Mouse (Mus musculus) hindlimb bud, embryonic 11.5 days (tissue): Measurements from ENCODE around the gene Smtnl1.

Source experiments
- DNase-seq: peaks from one replicate; pipeline ENCODE4 v3.0.0-alpha.2; 2012; ENCODE audit warnings: low read depth, low spot score; ENCODE audit errors: extremely low spot score

The Smtnl1 gene

DNA sequence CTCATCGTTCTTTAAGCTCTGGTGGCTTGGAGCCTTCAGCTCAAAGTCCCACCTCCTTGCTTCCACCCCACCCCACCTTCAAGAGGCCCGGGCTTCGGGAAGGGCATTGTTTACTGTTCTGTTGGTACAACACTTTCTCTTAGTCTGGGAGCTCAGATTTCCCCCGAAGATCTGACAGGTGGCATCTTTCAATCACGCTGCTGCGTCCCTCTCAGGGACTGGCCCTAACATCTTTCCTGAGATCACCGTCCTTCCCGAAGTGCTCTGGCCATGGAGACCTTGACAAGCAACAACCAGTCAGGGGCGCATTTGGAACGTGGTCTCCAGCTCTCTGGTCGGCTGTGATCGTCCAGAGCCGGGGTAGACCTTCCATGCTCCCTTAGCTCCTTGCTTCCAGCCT is at the start of gene Smtnl1:
Gene Smtnl1, minus strand, starts transcription at position 101 of the 400 bp plus-strand sequence.
- no peak for DNase-seq

DNA sequence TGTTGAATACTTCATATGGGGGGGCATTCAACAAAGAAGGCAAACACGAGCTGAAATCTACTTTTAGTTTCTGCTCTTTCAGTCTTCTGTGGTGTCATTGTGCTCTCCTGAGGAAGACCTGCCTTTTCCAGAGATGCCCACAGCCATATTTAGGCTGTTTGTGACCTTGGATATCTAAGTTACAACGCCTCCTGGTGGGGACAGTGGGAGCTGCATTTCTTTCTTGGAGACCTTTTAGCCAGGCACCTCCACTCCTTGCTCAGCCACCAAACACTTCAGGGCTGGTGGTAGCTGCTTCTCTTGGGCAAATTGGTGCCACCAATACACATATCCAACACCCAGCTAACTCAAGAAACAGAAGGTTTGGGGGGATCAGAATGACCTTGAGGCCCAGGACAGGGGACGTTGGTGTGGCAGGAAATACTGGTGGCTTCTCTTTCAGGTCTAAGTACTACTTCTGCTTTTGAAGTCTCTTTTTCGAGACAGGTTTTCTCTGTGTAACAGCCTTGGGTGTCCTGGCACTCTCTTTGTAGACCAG is 48.2 kb upstream of the Smtnl1 start:
- DNase-seq: no peak

DNA sequence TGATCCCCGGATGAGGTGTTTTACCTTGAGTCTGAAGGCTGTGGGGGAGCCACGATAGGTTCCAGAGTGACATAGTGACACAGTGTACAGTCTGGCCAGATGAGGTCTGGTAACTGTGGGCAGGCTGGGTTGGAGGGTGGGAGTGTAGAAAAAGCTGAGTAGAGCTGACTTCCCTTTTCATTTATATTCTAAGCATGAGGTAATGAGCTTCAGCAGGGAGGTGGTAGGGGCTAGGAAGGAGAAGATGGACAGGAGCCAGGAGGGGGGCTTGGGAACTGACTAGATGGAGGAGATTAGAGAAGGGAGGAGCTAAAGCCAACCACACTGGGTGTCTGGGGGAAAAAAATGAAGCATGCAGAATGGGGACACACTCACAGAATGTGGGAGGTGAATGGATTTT is 46.5 kb upstream of the Smtnl1 start:
- DNase-seq: no peak

DNA sequence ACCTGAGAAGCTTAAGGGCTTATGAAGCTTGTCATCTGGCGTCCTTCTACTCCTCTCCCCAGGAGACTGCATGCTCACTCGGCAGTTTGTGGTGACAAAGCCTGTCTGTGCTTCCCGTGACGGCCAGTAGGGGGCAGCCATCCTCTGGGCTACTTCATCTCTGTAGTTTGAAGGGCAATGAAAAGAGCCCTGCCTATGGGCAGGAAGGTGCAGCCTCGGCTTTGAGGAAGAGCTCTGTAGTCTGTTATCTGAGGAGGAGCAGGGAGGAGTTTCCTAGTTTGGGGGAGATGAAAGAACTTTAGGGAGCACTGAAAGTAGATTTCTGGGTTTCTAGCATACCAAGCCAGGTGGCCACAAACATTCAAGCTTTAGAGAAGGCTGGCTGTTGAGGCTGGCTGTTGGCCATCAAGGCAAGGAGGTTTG is 46.1 kb upstream of the Smtnl1 start:
- DNase-seq: no peak

DNA sequence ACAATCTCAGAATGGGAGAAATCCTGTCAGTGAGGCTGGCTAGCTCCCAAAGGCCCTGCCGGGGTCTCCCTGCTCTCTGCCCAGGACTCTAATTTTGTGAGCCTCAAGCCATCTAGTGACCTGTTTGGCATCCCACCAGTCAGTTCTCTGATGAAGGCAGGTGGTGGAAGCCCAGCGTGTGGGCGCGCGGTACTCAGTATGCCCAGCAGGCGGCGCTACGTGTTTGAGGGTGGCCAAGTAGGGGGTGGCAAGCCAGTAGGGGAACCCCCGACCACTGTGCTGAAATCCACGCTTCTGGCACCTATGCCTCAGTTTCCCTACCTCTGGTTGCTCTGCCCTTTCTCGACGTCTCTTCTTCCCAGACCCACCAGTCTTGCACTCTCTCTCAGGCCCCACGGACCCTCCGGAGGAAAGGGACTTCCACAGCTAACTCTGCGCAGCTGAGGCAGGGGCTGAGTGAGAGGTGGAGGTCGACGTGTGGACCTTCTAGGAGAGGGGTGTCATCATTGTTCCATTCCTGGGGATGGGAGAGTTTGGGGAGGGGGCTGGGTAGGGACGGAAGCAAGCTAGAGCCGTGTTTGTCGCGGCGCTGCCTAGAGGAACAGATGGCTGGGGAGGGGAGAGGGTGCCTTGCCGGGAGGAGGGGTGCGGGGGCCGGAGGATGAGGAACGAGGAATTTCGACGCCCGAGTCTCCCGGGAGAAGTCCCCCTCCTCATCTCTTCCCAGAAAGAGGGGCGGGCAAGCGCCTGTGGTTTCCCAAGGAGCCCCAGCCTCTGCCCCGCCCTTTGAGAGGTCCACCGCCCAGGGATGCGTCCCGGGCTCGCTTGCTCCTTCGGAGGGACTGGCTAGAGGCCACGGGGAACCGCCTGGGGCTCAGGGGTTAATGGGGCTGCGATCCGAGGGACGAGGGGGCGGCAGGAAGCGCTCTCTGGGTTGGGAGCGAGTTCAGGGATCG is 43.4 kb upstream of the Smtnl1 start:
- DNase-seq: no peak

DNA sequence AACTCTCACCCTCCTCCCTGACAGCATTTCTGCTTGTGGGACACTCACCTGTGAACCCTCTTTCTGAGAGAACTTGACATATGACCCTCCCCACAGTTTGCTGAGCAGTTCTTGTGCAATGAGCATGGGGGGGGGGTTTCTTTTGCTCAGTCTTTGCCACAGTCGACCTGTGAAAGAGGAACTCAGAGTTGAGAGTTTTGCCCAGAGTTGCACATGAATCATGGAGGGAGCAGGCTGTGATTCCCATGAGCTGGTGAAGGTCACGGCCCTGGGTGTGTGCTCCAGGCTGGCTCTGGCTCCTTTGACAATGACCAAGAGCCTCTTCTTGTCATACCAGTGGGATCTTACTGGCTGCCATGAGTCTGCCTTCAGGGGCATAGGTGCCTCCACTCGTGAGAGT is 39.8 kb upstream of the Smtnl1 start:
- no peak for DNase-seq

DNA sequence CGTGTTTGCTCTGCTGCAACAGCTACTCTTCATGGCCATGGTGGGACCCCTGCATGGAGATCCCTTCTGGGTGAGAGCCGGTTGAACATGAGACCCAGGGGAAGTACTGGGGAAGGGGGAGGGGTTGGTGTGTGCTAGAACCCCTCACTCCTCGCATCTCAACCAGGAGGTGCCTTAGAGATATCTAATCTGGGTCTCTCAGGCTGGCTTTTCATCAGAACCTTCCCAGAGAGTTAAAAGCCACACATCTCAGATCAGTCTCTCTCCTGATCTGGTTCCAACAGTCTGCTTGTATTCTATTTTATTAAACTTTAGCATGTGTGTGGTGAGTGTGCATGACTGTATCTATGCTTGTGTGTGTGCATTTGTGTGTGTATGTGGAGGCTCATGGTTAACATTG is 39.0 kb upstream of the Smtnl1 start:
- DNase-seq: no peak

DNA sequence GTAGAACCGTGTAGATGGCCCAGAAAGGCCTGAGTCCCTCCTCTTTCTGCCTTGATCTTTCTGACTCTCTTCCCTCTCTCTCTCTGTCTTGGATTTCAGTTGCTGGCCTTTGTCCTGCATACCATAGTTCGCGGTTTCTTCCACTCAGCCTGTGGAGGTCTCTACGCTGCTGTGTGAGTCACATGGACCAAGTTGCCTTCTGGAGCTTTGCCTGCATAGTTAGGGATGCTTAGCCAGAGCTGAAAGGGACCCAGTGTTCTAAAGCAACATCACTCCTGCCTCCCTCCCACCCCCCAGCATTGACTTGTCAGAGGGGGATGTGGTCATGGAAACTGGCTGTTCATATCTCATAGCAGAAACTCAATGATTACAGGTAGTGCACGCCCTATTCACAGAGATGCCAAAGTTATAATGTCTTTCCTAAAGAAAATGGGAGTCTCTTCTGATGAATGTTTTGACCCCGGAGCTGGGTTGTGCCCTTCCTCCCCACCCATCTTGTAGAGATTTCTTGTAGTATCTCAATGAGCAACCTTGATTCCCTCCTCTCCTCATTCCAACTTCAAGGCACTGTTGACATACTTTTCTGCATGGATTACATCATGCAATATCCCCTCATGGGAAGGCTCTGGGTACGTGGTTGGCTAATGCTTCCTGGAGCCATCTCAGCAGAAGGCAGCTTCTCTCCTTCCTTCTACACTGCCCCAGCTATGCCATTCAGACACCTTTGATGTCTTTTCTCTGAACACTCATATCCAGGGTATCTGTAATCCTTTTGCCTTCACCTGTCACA is 37.7 kb upstream of the Smtnl1 start:
- DNase-seq: no peak

DNA sequence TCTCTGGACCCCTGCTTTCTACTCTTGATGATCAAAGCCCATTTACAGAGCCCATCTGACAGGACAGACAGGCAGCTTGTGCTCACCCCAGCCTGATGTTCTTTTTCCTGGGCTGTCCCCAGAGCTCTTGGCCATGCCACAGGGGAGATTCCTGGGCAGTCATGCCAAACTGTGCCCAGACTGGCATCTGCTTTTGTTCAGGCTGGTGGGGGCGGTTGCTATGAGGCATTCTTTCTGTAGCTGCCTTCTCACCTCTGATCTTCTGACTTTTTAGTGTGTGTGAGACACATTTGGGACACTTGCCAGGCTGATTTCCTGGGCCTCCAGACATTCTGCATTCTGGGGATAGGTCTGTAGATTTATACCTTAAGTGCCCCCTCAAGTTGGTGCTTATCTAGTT is 36.1 kb upstream of the Smtnl1 start:
- DNase-seq: no peak

DNA sequence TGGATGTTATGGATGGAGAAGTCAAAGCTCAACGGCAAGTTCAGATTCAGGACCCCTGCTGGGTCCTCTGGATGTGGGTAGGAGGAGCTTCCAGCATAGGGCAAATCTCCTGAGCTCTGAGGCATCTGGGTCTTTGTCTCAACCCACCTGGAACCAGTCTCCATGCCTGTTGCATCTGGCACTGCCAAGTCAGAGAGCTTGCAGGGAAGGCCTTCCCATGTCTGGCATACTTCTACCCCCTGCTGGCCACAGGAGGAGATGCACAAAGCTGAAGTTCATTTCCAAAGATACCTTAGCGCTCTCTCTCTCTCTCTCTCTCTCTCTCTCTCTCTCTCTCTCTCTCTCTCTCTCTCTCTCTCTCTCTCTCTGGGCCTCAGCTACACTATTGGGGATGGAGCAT is 33.3 kb upstream of the Smtnl1 start:
- no peak for DNase-seq

DNA sequence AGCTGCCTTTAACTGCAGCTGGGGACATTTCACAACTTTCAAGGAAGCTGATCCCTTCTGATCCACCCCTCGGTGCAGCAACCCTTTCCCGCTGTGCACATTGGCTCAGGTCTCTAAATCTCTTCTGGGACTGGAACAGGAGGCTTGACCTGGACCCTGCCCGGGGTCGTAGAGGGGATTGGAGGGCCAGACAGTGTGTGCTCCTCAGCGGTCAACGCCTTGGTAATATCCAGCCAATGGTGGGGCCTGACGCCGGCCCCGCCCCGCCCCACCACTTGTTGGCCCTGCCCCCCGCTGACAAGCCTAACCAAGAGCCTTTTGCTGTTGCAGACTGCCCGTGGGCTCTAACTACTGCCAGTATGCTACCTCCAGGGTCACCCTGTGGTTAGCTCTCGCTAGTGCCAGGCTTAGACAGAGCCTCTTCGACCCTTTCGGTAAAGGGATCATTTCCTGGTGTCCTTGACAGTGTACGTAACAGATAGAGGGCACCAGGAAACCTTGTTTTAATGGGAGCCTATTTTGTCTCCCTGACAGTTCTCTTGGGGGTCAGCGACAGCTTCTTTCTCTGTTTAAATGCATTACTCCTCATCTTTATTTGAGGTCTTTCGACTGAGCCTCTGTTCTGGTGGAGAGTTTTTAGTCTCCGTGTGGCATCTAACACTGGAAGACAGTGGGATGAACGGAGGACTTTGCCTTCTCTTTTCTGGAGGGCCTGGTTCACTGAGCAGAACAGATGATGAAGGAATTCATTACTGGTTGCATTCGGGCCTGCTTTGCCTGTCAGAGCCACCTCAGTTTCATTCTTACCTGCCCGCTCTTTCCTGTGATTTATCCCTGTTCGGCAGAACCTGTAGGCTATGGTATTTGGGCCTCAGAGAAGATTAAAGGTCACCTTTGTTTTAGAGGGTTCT is 28.9 kb upstream of the Smtnl1 start:
- DNase-seq: no peak

DNA sequence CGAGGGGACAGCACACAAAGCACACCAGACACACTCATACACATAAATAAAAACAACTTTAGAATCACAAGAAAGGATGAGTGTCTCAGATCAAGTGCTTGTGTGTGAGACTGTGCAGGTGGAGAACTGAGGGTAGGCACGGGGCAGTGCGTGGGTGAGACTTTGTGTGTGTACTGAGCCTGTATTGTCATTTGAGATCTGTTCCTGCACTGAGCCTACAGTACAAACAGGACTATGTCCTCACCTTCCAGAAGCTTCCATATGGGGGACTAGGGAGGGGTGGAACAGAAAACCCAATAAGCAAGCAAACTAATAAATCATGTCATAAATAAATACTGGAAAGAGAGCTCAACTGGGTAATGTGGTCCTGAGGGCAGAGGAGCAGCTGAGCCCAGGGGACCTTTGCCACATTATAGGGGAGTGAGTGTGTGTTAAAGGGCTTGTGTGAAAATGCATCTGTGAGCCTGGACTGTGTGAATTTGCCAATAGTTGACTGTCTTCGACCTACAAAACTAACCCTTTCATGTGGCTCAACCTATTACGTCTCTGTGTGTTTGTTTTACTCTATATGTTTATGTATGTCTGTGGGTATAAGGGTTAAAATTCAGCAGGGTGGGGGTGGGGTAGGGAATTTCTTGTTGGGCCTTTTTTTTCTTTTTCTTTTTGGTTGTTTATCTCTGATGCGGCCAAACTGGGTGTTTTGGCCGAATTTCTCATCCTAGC is 28.1 kb upstream of the Smtnl1 start:
- DNase-seq: no peak

DNA sequence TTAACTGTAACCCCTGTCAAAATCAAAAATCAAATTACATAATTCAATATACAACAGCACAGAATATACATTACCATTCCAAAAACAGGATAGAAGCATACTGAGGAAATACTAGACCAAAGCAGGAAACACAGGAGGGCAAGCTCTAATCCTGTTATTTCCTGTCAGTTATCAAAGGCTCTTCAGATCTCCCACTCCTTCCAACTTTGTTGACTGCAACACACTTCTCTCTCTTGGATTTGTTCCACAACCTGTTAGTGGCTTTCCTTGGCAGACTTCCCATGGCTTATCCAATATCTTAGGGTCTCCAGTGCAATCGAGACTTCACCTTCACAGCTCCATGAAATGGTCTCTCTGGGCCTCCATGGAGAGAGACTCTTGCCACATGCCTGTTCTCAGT is 22.8 kb upstream of the Smtnl1 start:
- DNase-seq: no peak

DNA sequence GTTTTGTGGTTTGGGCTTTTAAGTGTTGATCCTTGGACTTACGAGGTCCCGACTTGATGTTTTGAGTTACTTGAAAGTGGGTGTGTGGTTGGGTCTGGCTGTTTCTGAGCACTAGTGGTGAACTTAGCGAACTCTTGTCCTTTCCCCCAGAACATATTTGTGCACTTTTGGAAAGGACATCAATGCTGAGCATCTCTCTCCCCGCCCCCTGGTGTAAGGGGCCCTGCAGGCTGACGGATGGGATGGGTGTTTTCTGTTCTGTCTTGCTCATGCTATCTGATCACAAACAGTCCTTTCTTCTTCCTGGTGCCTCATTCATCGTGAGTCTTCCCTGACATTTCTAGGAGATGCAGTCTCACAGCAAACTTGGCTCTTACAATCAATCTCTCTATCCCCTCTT is 21.2 kb upstream of the Smtnl1 start:
- no peak for DNase-seq

DNA sequence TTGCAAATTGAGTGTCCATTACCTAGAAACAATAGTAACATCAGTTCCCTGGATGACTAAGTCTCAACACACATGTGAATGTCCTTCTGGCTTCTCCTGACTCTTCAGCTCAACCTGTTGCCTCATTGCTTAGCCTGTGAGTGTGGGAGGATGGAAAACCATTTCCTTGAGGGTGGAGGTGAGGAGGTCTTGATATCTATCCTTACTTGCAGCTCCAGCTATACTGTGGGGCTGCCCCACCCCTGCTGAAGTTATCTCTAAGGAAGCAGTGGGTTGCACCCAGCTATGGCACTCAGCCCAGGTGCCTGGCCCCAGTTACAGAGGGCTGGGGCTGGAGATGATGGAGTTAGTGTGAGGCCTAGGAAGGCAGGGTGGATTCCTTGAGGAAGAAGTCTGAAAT is 19.5 kb upstream of the Smtnl1 start:
- DNase-seq: no peak

DNA sequence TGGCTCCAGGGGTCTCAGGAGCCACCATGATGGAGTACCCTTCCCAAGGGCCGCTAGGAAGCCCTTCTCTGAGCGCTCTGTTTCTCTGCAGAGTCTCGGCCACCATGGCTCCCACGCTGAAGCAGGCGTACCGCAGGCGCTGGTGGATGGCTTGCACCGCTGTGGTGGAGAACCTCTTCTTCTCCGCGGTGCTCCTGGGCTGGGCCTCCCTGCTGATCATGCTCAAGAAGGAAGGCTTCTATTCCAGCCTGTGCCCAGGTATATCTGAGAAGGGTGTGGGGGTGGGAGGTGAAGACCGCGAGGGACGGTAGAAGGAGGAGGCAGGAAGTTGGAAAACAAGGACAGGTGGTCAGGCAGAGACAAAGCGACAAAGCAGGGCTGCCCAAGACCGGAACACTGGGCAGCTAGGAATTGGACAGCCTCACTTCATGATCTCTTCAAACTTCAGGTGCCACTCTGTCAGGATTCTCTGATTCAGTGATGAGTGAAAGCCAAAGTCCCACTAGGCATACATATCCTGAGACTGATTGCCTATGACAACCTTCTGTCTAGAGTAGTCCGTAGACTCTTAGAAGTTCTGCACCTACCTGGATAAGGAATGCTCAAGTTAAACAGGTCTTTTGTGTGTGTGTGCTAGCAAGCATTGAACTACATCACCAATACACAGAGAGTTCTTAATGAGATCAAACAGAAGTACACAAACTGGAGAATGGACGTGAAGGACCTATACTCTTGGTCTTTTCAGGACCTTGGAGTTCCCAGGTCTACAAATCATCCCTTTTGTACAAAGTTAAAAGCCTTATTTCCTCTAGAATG is 18.5 kb upstream of the Smtnl1 start:
- DNase-seq: no peak

DNA sequence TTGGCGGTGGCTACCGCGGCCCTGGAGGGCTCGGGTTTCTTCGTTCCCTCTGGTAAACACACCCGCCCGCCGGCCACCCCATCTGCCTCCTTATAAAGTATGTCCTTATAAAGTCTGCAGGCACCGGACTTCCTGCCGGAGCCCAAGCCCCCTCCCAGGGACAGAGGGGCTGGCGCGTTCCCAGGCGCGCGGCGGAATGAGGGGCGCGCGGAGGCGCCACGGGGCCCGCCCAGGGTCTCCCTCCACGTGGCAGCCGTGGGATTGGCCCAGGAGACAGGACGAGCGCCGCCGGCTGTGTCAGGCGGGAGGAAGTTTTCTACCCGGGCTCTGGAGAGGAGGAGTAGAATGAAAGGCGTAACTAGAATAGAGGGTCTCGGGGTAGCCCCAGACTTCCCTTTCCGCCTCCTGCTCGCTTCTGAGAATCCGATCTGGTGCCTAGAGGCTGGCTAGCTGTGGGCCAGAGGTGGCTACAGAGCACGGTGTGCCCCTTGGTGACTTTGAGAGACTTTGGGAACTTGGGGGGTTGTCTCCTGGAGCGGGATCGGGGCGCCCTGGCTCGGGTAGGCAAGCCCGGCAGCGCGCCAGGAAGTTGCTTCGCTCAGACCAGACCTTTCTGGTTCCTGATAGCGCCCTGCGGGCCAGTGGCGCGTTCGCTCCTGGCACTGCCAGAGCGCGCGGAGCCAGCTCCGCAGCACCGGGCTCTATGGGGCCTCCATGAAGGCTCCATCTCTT is 17.7 kb upstream of the Smtnl1 start:
- DNase-seq: no peak
